Mouse (Mus musculus) thymus, adult 2 months (tissue): ENCODE data around the gene Pbdc1. TPM values are rescaled to one million over a fixed set of nuclear protein-coding genes. Genes with fewer than 3 reads are reported as not detected.
"Not testable (repeated sequence)": the region's sequence is repeated elsewhere in the genome, so short reads cannot be mapped to it uniquely, and the experiment has no call there.

Experiments
- DNase-seq: peaks from one replicate; pipeline ENCODE4 v3.0.0; 2021
- H3K27ac ChIP-seq: fragments of 200-500 bp; 2 replicates; pipeline ENCODE4 v1.5.1; 2012; ENCODE audit warnings: low read length, control low read depth; ENCODE audit not compliant: control insufficient read depth, insufficient read depth
- H3K27me3 ChIP-seq: fragments of 200-500 bp; 2 replicates; pipeline ENCODE4 v1.6.1; 2012; ENCODE audit warnings: mild to moderate bottlenecking, low read length, moderate library complexity, mixed read lengths; ENCODE audit not compliant: control insufficient read depth, insufficient read depth
- H3K36me3 ChIP-seq: fragments of 200-500 bp; 2 replicates; pipeline ENCODE4 v1.6.1; 2012; ENCODE audit warnings: mild to moderate bottlenecking, low read length, moderate library complexity; ENCODE audit not compliant: control insufficient read depth, insufficient read depth
- H3K4me1 ChIP-seq: fragments of 200-500 bp; replicated peaks from 2 replicates; pipeline ENCODE4 v1.6.1; 2012; ENCODE audit warnings: low read length; ENCODE audit not compliant: control insufficient read depth, insufficient read depth
- H3K4me3 ChIP-seq: fragments of 200-500 bp; 2 replicates; pipeline ENCODE4 v1.5.1; 2012; ENCODE audit warnings: mild to moderate bottlenecking, low read length, control low read depth, moderate library complexity; ENCODE audit not compliant: control insufficient read depth, insufficient read depth
- CTCF ChIP-seq: fragments of 200-500 bp; IDR thresholded peaks from 2 replicates; pipeline ENCODE4 v1.5.1; 2012; ENCODE audit warnings: mild to moderate bottlenecking, control low read depth, low read length, moderate library complexity, borderline replicate concordance; ENCODE audit not compliant: control insufficient read depth, poor library complexity, insufficient read depth; ENCODE audit errors: extremely low read depth
- POLR2A ChIP-seq: fragments of 200-500 bp; IDR thresholded peaks from 2 replicates; pipeline ENCODE4 v1.6.1; 2012; ENCODE audit warnings: mild to moderate bottlenecking, low read length, control low read depth, moderate library complexity; ENCODE audit not compliant: control insufficient read depth, poor library complexity, insufficient read depth; ENCODE audit errors: extremely low read depth
- WGBS: fragments of 180-500 bp; shearing (Covaris S2); methylation state at CpG from one replicate; pipeline ENCODE4 v1.1.7; 2018; 5-methylcytosine and 5-hydroxymethylcytosine counted together
- polyA plus RNA-seq: library from polyadenylated mRNA; depleted of rRNA; stranded (reverse); fragments of >200 nt; gene quantifications from 2 replicates; pipeline ENCODE4 v1.2.3, GENCODE M21; 2012; rRNA removed

Pbdc1 gene
- polyA plus RNA-seq, 1 experiment, result 13.1 TPM

DNA sequence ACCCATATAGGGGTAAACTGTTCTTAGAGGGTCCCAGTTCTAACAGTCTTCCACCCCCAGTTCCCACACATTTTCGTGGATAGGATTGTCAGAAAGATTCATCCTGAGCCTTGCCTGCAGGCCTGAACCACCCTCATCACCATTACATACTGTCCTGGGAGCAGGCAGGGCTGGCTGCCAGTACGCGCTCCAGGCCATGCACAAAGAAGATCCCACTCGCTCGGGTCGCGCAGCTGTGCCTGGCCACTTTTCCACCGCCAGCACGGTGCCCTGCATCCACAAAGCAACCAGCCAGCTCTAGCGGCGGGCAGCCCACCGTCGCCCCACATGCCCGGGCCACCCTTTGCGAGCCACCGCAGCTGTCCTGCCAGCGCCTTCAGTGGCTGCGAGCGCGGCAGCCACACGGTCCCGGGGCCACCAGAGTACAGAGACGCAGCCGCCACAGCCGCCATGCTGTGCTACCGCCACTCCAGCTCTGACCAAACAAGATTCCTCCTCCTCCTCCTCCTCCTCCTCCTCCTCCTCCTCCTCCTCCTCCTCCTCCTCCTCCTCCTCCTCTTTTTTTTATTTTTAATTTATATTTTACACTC is 72.4 kb downstream of the Pbdc1 start:
- Histone ChIP-seq H3K36me3 (no peaks in the 10 kb centered on the region), H3K27ac (no peak overlapping the region), H3K4me1 (no peaks in the 10 kb centered on the region), H3K4me3 (no peak overlapping the region), H3K27me3 (no peaks in the 10 kb centered on the region)
- no peak for DNase-seq
- TF ChIP-seq CTCF, result no peak
- no peak for TF ChIP-seq POLR2A
- WGBS, result 89% methylated on average over 16 of the region's 26 CpGs

GRCm38 (mm10) chrX:105165007-105165406 is 85.5 kb downstream of the Pbdc1 start:
- not testable (repeated sequence) for H3K27me3 ChIP-seq, H3K4me3 ChIP-seq, H3K27ac ChIP-seq, DNase-seq, H3K36me3 ChIP-seq, H3K4me1 ChIP-seq
- 54% methylated on average over 6 of the region's 6 CpGs for WGBS

Other genes starting within 250 kb of the Pbdc1 start
- gene Magee2, start 222.5 kb upstream of the Pbdc1 start, polyA plus RNA-seq, result 0.18 and 0.36 TPM in 2 replicates
- 5.7 and 6.7 TPM in 2 replicates for gene Magee1, start 40.6 kb downstream of the Pbdc1 start, polyA plus RNA-seq